Mouse (Mus musculus): ENCODE measurements around the gene Brinp2. TPM values are rescaled to one million over a fixed set of nuclear protein-coding genes. Genes with fewer than 3 reads are reported as not detected.

Brinp2 gene
- polyA plus RNA-seq, 1 experiment from 2014 or later = 23.6 TPM

DNA sequence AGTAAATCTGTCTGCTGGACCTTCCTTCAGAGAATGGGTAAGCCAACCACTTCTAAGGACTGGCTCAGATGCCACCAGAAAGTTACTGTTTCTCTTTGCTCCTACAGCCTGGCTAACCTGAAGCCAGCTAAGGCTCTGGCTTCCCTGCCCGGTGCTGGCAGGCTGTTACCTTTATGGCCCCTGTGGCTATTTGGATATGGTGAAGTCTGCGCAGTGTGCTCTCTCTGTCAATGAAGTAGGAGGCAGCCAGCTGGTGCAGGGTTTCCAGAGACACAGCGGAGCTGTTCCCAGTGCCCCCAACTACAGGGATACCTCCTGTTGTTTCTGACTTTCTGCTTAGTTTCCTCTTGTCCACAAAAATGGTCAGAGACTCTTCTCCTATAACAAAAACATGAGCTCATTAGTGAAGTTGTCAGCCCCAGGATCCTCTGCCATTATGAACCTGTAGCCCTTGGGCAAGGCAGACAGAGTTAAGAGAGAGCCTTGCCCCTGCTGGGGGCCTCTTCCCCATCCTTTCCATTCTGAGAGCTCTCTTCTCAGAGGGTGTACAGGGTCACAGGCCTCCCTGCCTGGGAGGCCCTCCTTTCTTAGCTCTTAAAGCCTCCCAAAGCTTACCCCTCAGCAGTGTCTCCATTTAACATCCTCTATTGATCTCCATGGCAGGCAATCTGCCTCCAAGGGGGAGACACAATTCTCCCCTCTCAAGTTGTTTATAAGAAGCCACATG, 89.7 kb downstream of the Brinp2 start:
- Histone ChIP-seq H3K9me3 (replicated peaks; ENCODE audit: control insufficient read depth, low read length) (no peaks in the 10 kb centered on the region), H3K4me2 (ENCODE audit: low read length) (no peak overlapping the region), H3K27ac (ENCODE audit: low read depth, low read length) (peak overlapping the region; percentile 67), H3K36me3 (ENCODE audit: control insufficient read depth, insufficient read depth, low read length) (no peaks in the 10 kb centered on the region), H3K9ac (ENCODE audit: low read length) (no peak overlapping the region), H3K4me1 (ENCODE audit: control insufficient read depth, insufficient read depth, low read length) (peaks cover 10% of the 10 kb centered on the region), H3K27me3 (replicated peaks; ENCODE audit: control insufficient read depth, insufficient read depth, low read length) (no peaks in the 10 kb centered on the region), H3K4me3 (ENCODE audit: low read depth, low read length) (no peak overlapping the region)
- ATAC-seq = peak; percentile 82
- 25% methylated on average over 3 of the region's 3 CpGs for WGBS
- no peak for DNase-seq (ENCODE audit: low spot score)

DNA sequence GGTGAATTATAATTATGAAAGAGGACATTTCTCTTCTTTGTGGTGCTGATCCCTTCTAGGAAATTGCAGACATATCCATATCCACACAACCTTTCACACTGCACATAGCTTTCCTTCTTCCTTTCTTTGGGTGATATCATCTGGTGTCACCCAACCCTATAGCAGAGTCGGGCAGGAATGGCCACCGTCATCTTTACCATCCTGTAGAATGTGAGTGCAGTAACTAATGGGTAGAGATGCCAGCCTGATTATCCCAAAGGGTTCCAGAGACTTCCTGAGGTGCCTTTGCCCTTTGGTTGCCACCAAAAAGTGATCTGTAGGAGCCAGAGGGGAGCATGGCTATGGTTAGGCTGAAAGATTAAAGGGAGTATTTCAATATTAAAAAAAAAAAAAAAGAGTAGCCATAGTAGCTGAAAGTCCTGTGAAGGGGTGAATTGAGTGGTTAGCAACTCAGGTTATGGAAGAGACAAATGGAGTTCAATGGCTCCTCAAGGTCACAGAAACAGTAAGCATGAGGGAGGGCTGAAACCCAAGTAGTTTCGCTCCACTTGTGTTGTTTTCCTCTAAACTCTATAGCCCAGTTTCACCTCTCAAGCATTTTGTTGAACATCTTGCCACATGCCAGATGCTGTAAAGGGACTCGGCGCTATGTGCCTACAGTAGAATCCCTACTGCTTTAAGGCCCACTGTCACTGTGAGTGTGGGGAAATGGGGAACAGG, 96.5 kb downstream of the Brinp2 start:
- no peak for DNase-seq (ENCODE audit: low spot score)
- no peaks in the 10 kb centered on the region for H3K27me3 ChIP-seq (replicated peaks; ENCODE audit: control insufficient read depth, insufficient read depth, low read length)
- no peaks in the 10 kb centered on the region for H3K9me3 ChIP-seq (replicated peaks; ENCODE audit: control insufficient read depth, low read length)
- no peaks in the 10 kb centered on the region for H3K36me3 ChIP-seq (ENCODE audit: control insufficient read depth, insufficient read depth, low read length)
- H3K4me2 ChIP-seq (ENCODE audit: low read length) = no peak overlapping the region
- H3K27ac ChIP-seq (ENCODE audit: low read depth, low read length) = no peak overlapping the region
- H3K4me1 ChIP-seq (ENCODE audit: control insufficient read depth, insufficient read depth, low read length) = no peaks in the 10 kb centered on the region; the same call in 1 of the 2 replicates
- H3K4me3 ChIP-seq (ENCODE audit: low read depth, low read length) = no peak overlapping the region
- WGBS = 97% methylated on average over 5 of the region's 5 CpGs
- H3K9ac ChIP-seq (ENCODE audit: low read length) = no peak overlapping the region
- no peak for ATAC-seq

DNA sequence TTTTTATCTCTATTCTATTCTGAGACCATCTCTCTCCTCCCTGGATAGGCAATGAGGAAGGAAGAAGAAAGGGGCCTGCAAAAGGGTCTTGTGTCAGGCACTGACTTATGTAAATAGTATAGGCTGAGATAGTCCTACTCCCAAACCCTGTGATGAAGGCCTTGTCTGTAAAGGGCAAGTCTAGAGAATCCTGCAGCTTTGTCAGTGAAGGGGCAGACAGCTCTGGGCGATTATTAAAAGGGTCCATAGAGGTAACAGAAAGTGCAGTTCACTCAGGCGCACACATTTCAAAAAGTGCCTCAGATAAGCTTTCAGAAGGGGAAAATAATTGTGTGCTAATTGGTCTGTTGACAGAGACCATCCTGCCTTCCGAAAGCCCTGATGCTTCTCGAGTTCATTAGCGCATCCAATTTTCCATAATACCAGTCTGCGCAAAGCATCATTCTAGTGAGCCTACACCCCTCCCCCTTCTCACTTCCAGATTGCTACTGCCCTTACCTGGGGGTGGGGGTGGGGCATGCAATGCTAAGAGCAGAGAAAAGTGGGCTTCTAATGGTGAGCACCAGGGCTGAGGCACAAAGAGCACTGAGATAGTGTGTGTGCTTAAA, 97.3 kb downstream of the Brinp2 start:
- H3K9ac ChIP-seq (ENCODE audit: low read length) = no peak overlapping the region
- no peaks in the 10 kb centered on the region for H3K36me3 ChIP-seq (ENCODE audit: control insufficient read depth, insufficient read depth, low read length)
- WGBS = 26% methylated on average over 6 of the region's 6 CpGs
- H3K4me2 ChIP-seq (ENCODE audit: low read length) = no peak overlapping the region
- ATAC-seq = peak; percentile 58; the same call in 1 of the 2 replicates
- no peaks in the 10 kb centered on the region; the same call in 1 of the 2 replicates for H3K4me1 ChIP-seq (ENCODE audit: control insufficient read depth, insufficient read depth, low read length)
- no peak overlapping the region; the same call in 1 of the 2 replicates for H3K27ac ChIP-seq (ENCODE audit: low read depth, low read length)
- H3K9me3 ChIP-seq (replicated peaks; ENCODE audit: control insufficient read depth, low read length) = no peaks in the 10 kb centered on the region
- DNase-seq (ENCODE audit: low spot score) = peak; percentile 58
- H3K27me3 ChIP-seq (replicated peaks; ENCODE audit: control insufficient read depth, insufficient read depth, low read length) = no peaks in the 10 kb centered on the region
- H3K4me3 ChIP-seq (ENCODE audit: low read depth, low read length) = no peak overlapping the region

DNA sequence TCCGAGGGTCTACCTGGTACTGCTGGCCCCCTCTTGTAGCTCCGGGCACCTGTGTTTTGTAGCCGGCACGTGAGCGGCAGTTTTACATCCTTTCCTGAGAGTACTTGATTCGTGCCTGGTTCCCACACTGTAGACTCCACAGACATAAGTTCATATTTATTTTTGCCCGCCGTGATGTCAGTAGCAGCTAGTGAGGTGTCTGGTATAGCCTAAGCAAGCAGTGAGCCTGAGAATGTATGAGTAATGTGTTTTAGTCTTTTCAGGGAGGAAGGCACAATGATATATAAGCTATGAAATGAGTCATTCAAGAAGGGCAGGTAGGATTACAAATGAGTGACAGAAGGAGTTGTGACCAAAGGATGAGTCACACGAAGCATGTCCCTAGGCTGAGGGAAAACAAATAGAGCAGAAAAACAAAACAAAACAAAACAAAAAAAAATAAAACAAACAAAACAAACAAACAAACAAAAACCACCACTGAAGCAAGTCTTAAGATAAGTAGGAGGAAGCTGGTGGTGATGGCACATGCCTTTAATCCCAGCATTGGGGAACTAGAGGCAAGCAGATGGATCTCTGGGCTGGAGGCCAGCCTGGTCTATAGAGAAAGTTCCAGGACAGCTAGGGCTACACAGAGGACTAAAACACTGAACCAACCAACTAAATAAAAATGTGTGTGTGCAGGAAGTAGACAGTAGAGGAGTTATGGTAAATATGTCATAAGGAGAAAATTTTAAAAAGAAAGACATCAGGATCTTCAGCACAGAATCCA, 100.0 kb downstream of the Brinp2 start:
- 93% methylated on average over 9 of the region's 9 CpGs for WGBS

DNA sequence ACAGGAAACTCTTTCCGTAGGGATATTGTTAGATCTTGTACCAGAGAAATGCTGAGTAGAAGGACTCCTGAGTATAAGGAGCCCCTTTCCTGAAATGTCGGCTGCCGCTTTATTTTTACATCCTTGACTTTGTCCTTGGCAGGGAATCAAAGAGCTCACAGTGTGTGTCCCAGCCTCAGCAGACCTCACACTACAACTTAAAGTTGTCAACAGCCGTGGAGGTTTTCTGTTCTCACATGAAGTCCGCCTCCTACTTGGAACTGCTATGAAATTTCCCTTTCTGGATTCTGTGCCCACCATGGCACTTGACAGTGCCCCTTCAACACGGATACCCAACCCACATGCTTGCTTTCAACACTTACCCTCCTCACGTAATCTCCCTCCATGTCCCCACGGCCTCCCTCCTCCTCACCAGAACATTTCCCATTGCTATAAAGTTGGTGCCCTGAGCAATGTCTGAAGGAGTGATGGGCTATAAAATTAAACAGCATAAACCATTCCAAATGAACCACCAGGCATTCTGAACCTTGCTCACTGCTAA, 103.4 kb downstream of the Brinp2 start:
- H3K27ac ChIP-seq (ENCODE audit: low read depth, low read length) = no peak overlapping the region
- H3K4me3 ChIP-seq (ENCODE audit: low read depth, low read length) = no peak overlapping the region
- H3K4me1 ChIP-seq (ENCODE audit: control insufficient read depth, insufficient read depth, low read length) = no peaks in the 10 kb centered on the region
- H3K27me3 ChIP-seq (replicated peaks; ENCODE audit: control insufficient read depth, insufficient read depth, low read length) = no peaks in the 10 kb centered on the region
- H3K4me2 ChIP-seq (ENCODE audit: low read length) = no peak overlapping the region
- no peak for DNase-seq (ENCODE audit: low spot score)
- no peak for ATAC-seq
- H3K9ac ChIP-seq (ENCODE audit: low read length) = no peak overlapping the region
- 83% methylated on average over 8 of the region's 8 CpGs for WGBS
- H3K9me3 ChIP-seq (replicated peaks; ENCODE audit: control insufficient read depth, low read length) = no peaks in the 10 kb centered on the region
- H3K36me3 ChIP-seq (ENCODE audit: control insufficient read depth, insufficient read depth, low read length) = peaks cover 10% of the 10 kb centered on the region; the same call in 1 of the 2 replicates

More for the DNA sequence above, 100.0 kb downstream of the Brinp2 start:
- Histone ChIP-seq H3K36me3 (ENCODE audit: control insufficient read depth, insufficient read depth, low read length) (no peaks in the 10 kb centered on the region), H3K4me3 (ENCODE audit: low read depth, low read length) (no peak overlapping the region), H3K4me1 (ENCODE audit: control insufficient read depth, insufficient read depth, low read length) (no peaks in the 10 kb centered on the region; the same call in 1 of the 2 replicates), H3K4me2 (ENCODE audit: low read length) (no peak overlapping the region), H3K9me3 (replicated peaks; ENCODE audit: control insufficient read depth, low read length) (no peaks in the 10 kb centered on the region), H3K9ac (ENCODE audit: low read length) (no peak overlapping the region), H3K27ac (ENCODE audit: low read depth, low read length) (no peak overlapping the region), H3K27me3 (replicated peaks; ENCODE audit: control insufficient read depth, insufficient read depth, low read length) (no peaks in the 10 kb centered on the region)
- ATAC-seq (no peak), DNase-seq (ENCODE audit: low spot score) (no peak)

DNA sequence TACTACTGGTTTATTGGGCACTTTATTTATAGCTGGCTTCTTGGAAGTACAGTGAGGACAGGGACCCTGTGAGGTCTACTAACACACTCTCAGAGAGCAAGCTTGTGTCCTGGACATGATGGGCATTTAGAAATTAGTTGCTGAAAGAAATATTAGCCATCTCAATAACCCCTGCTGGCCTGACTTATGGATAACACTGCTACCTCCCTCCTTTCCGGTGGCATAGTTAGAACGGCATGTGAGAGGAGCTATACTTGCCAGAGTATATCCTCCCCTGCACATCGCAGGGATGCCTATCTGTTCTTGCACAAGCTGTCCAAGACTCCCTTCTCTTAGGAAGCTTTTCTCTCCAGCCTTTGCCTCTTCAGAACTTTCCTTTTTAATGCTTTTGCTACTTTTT, 107.9 kb downstream of the Brinp2 start:
- WGBS = 92% methylated on average over 3 of the region's 3 CpGs
- no peak for ATAC-seq
- no peak overlapping the region for H3K4me3 ChIP-seq (ENCODE audit: low read depth, low read length)
- H3K36me3 ChIP-seq (ENCODE audit: control insufficient read depth, insufficient read depth, low read length) = peaks cover 25% of the 10 kb centered on the region
- H3K27ac ChIP-seq (ENCODE audit: low read depth, low read length) = no peak overlapping the region
- no peak overlapping the region for H3K4me2 ChIP-seq (ENCODE audit: low read length)
- DNase-seq (ENCODE audit: low spot score) = no peak
- H3K4me1 ChIP-seq (ENCODE audit: control insufficient read depth, insufficient read depth, low read length) = no peaks in the 10 kb centered on the region
- H3K9ac ChIP-seq (ENCODE audit: low read length) = no peak overlapping the region
- H3K9me3 ChIP-seq (replicated peaks; ENCODE audit: control insufficient read depth, low read length) = no peaks in the 10 kb centered on the region
- no peaks in the 10 kb centered on the region for H3K27me3 ChIP-seq (replicated peaks; ENCODE audit: control insufficient read depth, insufficient read depth, low read length)

DNA sequence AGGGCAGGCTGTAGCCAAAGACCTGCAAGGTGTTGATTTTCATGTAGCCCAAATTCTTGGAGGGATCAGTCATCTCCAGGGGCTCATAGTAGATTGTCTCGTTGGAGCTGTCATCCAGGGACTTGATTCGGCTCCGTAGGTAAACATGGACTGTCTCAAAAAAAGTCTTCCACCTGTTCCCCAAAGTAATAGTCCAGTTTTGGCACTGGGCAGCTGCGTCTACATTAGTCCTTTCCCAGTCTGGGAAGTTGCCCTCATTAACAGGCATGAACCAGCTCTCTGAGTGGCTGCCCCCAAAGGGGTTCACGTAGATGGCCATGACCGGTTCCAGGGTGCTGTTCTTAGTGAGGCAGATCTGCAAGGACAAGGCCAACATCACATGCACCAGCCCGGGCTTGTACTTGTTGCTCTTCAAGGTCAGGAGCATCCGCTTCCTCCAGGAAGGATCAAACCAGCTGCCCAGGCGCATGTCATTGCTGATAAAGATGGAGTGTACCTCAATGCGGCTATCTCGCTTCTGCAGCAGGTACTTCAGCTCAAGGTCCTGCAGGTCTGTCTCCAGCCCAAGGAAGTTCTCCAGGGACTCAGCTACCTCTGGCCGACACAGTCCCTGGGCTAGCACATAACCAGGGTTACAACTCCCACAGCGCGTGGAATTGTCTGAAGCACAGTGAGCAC, 109.5 kb downstream of the Brinp2 start:
- no peak overlapping the region for H3K27ac ChIP-seq (ENCODE audit: low read depth, low read length)
- peaks cover 25% of the 10 kb centered on the region for H3K36me3 ChIP-seq (ENCODE audit: control insufficient read depth, insufficient read depth, low read length)
- H3K27me3 ChIP-seq (replicated peaks; ENCODE audit: control insufficient read depth, insufficient read depth, low read length) = no peaks in the 10 kb centered on the region
- no peak for DNase-seq (ENCODE audit: low spot score)
- no peak overlapping the region for H3K9ac ChIP-seq (ENCODE audit: low read length)
- WGBS = 94% methylated on average over 14 of the region's 14 CpGs
- no peaks in the 10 kb centered on the region for H3K4me1 ChIP-seq (ENCODE audit: control insufficient read depth, insufficient read depth, low read length)
- H3K4me3 ChIP-seq (ENCODE audit: low read depth, low read length) = no peak overlapping the region
- H3K4me2 ChIP-seq (ENCODE audit: low read length) = no peak overlapping the region
- no peaks in the 10 kb centered on the region for H3K9me3 ChIP-seq (replicated peaks; ENCODE audit: control insufficient read depth, low read length)
- no peak for ATAC-seq

DNA sequence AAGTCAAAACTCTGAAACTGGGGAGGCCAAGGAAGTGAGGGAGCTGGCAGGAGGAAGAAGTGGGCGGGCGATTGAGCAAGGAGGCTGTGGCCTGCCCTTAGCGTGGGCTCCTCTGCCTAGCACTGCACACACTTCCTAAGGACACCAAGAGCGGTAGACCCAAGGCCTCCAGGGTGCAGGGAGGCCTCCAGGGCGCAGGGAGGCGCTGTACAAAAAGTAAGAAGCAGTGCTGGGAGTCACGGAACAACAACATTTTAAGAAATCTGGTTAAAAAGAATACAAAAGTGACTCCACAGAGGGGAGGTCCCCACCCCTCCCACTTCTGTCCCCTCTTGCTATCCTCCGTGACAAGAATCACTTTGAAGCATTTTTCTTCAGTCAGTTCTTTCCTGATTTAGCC, 110.6 kb downstream of the Brinp2 start:
- ATAC-seq (no peak), DNase-seq (ENCODE audit: low spot score) (no peak)
- Histone ChIP-seq H3K9ac (ENCODE audit: low read length) (no peak overlapping the region), H3K9me3 (replicated peaks; ENCODE audit: control insufficient read depth, low read length) (no peaks in the 10 kb centered on the region), H3K27ac (ENCODE audit: low read depth, low read length) (no peak overlapping the region), H3K36me3 (ENCODE audit: control insufficient read depth, insufficient read depth, low read length) (peaks cover 23% of the 10 kb centered on the region), H3K4me3 (ENCODE audit: low read depth, low read length) (no peak overlapping the region), H3K4me1 (ENCODE audit: control insufficient read depth, insufficient read depth, low read length) (no peaks in the 10 kb centered on the region), H3K27me3 (replicated peaks; ENCODE audit: control insufficient read depth, insufficient read depth, low read length) (no peaks in the 10 kb centered on the region), H3K4me2 (ENCODE audit: low read length) (no peak overlapping the region)
- WGBS = 84% methylated on average over 8 of the region's 8 CpGs

Data from forebrain, embryonic 14.5 days (tissue).